Mouse (Mus musculus): ENCODE results near the gene Hist1h2ab. TPM values are rescaled to one million over a fixed set of nuclear protein-coding genes. Genes with fewer than 3 reads are reported as not detected.
"Not testable (repeated sequence)": the region's sequence is repeated elsewhere in the genome, so short reads cannot be mapped to it uniquely, and the experiment has no call there.

Gene Hist1h2ab
- total RNA-seq, 2 experiments from 2014 or later, result 9.4 to 10.3 TPM

GRCm38 (mm10) chr13:23763586-23764323 lies 12.8 kb downstream of the Hist1h2ab start, which contains the start of gene Hist1h1a:
Gene Hist1h1a (plus strand): TSS chr13:23763666.
- intact Hi-C loops (cut with DNase I), result no loop called here
- peak; percentile 65 to 67 for DNase-seq

DNA sequence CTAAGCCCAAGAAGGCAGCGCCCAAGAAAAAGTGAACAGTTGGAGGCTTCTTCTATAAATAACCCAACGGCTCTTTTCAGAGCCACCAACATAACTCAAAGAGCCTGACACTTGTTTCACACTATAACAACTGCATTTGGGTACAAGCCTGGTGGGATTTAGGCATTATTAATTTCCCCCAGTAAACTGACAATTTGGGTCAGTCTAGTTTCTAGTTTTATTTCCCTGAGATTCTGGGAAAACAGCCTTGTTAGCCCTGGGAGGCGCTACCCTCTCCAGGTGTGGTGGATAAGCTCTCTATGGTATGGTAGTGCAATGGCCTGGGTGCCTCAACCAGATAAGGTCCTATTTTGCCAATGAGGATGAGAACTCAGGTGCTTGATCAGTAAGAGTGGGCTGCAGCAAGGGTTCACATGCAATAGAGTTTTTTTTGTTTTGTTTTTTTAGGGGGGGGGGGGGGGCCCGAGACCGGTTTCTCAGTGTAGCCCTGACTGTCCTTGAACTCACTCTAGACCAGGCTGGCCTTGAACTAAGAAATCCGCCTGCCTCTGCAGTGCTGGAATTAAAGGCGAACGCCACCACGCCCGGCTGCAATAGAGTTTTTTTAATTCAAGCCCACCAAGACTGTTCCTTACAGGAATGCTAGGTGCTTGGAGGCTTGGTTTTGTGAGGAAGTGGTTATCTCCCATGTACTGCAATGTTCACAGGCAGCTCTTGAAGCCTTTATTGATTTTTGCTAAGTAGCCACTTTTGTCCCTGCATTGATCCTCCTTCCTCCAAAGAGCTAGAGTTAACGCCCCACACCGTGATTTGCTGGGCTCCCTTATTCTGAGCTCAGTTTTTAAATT lies 13.6 kb downstream of the Hist1h2ab start:
- no peak for DNase-seq
- intact Hi-C loops (cut with DNase I), result no loop called here

DNA sequence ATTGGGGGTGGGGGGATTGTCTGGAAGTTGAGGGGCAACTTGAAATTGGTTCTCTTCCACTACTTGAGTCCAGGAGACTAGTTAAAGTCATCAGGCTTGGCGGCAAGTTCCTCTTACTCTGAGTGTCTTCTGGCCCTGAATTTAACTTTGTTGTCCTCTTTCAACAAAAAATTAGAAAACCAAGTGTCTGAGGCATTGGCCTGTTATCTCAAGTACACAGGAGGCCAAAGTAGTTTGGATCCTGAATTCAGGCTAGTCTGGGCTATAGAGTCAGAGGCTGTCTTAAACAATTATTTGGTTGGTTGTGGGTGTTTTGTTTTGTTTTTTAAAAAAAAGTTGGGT lies 14.2 kb downstream of the Hist1h2ab start:
- intact Hi-C loops (cut with DNase I), result no loop called here
- no peak for DNase-seq

DNA sequence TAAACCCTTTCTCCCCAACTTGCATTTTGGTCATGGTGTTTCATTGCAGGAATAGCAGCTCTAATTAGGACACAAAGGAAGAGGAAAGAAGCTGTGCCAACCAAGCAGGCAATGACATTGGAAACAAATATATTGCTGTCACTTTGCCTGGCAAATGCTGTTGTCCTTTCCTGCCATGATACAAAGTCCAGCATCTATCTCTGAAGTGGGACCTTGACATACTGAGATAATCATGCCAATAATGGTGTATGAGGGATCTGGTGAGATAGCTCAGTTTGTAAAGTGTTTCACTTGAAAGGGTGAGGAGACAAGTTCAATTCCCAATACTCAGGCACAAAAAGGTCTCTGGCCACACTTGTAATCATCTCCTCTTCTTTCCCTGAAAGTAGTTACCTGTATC lies 15.8 kb downstream of the Hist1h2ab start:
- intact Hi-C loops (cut with DNase I), result no loop called here
- no peak for DNase-seq

- intact Hi-C loops (cut with DNase I), result no loop called here
Measured at GRCm38 (mm10) chr13:23768834-23769397, 18.0 kb downstream of the Hist1h2ab start.

DNA sequence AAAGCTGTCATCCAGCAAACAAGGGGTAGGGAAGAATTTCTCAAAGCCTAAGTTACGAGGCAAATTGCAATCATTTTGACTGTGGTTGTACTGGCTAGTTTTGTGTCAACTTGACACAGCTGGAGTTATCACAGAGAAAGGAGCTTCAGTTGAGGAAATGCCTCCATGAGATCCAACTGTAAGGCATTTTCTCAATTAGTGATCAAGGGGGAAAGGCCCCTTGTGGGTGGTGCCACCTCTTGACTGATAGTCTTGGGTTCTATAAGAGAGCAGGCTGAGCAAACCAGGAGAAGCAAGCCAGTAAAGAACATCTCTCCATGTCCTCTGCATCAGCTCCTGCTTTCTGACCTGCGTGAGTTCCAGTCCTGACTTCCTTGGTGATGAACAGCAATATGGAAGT lies 18.7 kb downstream of the Hist1h2ab start, which contains the start of gene Trim38:
Gene Trim38, plus strand, starts transcription at position 301 of the 400 bp plus-strand sequence.
- DNase-seq; intact Hi-C loops (cut with DNase I): not testable (repeated sequence)

More at GRCm38 (mm10) chr13:23768834-23769397, 18.0 kb downstream of the Hist1h2ab start:
- no peak for DNase-seq

DNA sequence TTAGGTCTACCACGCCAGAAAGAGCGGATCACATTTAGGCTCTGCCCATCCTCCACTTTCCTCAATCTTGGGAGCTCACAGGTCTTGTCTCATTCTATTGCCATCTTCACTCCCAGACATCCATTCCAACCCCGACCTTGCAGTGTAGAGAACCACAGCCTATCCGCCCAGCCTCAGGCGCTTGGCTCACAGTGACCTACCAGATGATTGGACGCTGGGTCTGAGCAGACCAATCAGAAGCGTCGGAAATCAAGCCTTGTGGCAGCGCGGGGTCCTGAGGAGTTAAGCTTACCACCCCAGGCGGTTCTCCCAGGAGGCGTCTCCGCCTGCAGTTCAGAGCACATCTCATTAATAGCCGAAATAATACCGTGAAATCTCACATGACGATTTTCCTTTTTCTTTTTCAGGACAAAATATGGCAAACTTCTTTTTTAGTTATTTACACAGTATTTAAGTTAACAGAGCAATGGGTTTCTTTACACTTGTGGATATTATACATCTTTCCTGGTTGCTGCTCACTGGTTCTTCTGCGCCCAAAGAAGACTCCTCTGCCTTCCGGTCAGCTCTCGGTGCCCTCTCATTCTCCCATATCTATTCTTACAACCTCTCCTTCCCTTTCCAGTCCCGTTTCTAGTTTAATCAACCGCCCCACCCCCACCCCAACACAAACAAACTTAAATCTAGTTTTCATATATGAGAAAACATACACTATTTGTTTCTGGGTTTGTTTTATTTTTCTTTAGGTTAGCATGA lies 21.8 kb downstream of the Hist1h2ab start:
- DNase-seq, result no peak
- intact Hi-C loops (cut with DNase I), result no loop called here

DNA sequence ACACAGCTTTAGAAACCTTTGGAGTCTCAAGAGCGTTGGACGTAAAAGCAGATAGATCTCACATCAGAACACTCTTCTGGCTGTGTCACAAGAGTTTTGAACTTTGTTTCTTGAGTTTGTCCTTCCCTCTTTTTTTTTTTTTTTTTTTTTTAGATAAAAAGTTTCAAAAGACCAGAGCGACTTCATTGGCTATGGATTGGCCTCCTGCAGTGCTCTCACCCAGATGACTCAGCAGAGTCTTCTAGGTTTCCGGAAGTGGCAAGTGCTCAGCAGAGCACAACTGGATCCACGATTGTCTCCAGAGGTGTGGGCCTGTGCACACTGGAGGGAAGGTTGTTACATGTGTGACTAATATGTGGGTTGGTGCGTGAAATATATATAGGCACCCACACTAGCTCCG lies 27.4 kb downstream of the Hist1h2ab start:
- no peak for DNase-seq
- intact Hi-C loops (cut with DNase I), result no loop called here

- DNase-seq, result no peak
- intact Hi-C loops (cut with DNase I), result no loop called here
Measured at GRCm38 (mm10) chr13:23779025-23779424, 28.1 kb downstream of the Hist1h2ab start.

DNA sequence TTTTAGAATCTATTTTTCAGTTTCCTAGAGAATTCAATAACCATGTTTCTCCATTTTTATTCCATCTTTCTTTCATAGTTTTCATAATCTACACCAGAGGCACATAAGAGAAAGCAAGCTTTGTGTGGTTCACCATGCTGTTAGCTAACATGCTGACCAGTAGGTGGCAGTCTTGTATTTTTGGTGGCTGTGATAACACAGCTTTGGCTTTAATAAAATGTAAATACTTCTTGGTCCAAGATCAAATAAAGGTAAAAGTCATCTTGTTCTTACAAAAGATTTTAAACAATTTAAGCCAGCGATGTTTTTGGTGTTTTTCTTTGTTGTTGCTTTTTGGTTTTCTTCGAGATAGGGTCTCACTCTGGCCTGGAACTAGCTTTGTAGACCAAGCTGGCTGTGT lies 41.6 kb downstream of the Hist1h2ab start:
- intact Hi-C loops (cut with DNase I), result loop anchor here (10.0 kb wide), 1 partner anchor 502 kb away; no protein-coding TSS in a partner anchor
- no peak for DNase-seq

DNA sequence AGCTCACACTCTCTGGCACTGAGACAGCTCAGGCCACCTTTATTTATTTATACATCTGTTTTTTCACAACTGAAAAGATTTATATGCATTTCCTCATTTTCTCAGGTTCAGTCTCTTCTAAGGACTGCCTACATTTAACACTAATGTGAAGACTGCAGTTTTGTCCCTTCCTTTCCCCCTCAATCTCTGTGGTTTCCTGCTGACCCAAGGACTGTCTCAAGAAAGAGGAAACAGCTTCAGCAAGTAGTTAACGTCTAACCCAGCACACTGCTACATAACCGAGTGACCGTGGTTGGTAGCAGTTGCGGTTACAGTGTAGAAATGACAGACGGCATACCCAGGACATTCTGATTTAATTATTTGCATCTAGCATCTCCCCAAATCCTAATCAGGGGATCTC lies 48.5 kb downstream of the Hist1h2ab start:
- intact Hi-C loops (cut with DNase I), result loop anchor here (10.0 kb wide), 1 partner anchor 495 kb away; no protein-coding TSS in a partner anchor
- DNase-seq, result no peak

Small RNA genes lying within 50 kb of the gene (microRNA-seq; reads per million reads assigned to microRNA genes)
- gene Gm44314 (0 reads per million in 2 experiments), gene Gm44484 (0 reads per million in 2 experiments)

Other genes starting within 250 kb of the Hist1h2ab start
- gene Hist1h4h, start 220.1 kb upstream of the Hist1h2ab start, total RNA-seq (2021), result 100 to 1,000 TPM; 130 to 153 TPM
- gene Hist1h2af, start 217.2 kb upstream of the Hist1h2ab start, total RNA-seq (2021), result 10 to 100 TPM in 1 of 2 experiments, 1 to 10 TPM in 1; 7.7 to 11.5 TPM
- 1 to 10 TPM; 2.8 to 5.0 TPM for gene Hist1h3g, start 215.7 kb upstream of the Hist1h2ab start, total RNA-seq (2021)
- gene Hist1h2bh, start 207.7 kb upstream of the Hist1h2ab start, total RNA-seq (2021), result 1 to 10 TPM; 1.7 to 2.1 TPM
- gene Hist1h3f, start 207.1 kb upstream of the Hist1h2ab start, total RNA-seq (2021), result 1 to 10 TPM; 5.5 to 6.4 TPM
- 10 to 100 TPM; 12.5 to 22.4 TPM for gene Hist1h4f, start 199.5 kb upstream of the Hist1h2ab start, total RNA-seq (2021)
- 1 to 10 TPM; 1.6 to 2.0 TPM for gene Hist1h1d, start 197.9 kb upstream of the Hist1h2ab start, total RNA-seq (2021)
- 10 to 100 TPM; 11.9 to 17.0 TPM for gene Hist1h3e, start 188.8 kb upstream of the Hist1h2ab start, total RNA-seq (2021)
- gene Hist1h2ae, start 179.9 kb upstream of the Hist1h2ab start, total RNA-seq (2021), result 1 to 10 TPM; 1.6 to 2.8 TPM
- gene Hist1h2bg, start 179.7 kb upstream of the Hist1h2ab start, total RNA-seq (2021), result 10 to 100 TPM; 15.3 to 21.1 TPM
- 1 to 10 TPM; 7.5 to 8.5 TPM for gene Hist1h2bf, start 176.9 kb upstream of the Hist1h2ab start, total RNA-seq (2021)
- 1 to 10 TPM; 1.2 to 2.2 TPM for gene Hist1h2ad, start 176.7 kb upstream of the Hist1h2ab start, total RNA-seq (2021)
- gene Hist1h3d, start 175.4 kb upstream of the Hist1h2ab start, total RNA-seq (2021), result 1 to 10 TPM; 2.8 to 4.8 TPM
- gene Hist1h4d, start 169.5 kb upstream of the Hist1h2ab start, total RNA-seq (2021), result 10 to 100 TPM; 39.6 to 39.7 TPM
- gene Hist1h2be, start 130.0 kb upstream of the Hist1h2ab start, total RNA-seq (2021), result 10 to 100 TPM; 16.6 to 18.7 TPM
- gene Hist1h1e, start 128.6 kb upstream of the Hist1h2ab start, total RNA-seq (2021), result 10 to 100 TPM; 42.9 to 50.8 TPM
- 1 to 10 TPM; 1.3 to 1.4 TPM for gene Hist1h2ac, start 67.2 kb upstream of the Hist1h2ab start, total RNA-seq (2021)
- gene Hist1h2bc, start 66.9 kb upstream of the Hist1h2ab start, total RNA-seq (2021), result 10 to 100 TPM; 65.6 to 72.3 TPM
- not detected for gene Hist1h1t, start 55.3 kb upstream of the Hist1h2ab start, total RNA-seq (2021)
- gene Hist1h4c, start 52.7 kb upstream of the Hist1h2ab start, total RNA-seq (2021), result 10 to 100 TPM; 62.8 to 75.7 TPM
- 10 to 100 TPM; 17.6 to 27.0 TPM for gene Hfe, start 40.3 kb upstream of the Hist1h2ab start, total RNA-seq (2021)
- gene Hist1h1c, start 12.3 kb upstream of the Hist1h2ab start, total RNA-seq (2021), result 100 to 1,000 TPM; 188 to 225 TPM
- gene Hist1h3c, start 5.5 kb upstream of the Hist1h2ab start, total RNA-seq (2021), result 1 to 10 TPM; 4.5 to 4.6 TPM
- 1 to 10 TPM; 5.1 to 7.0 TPM for gene Hist1h2bb, start 4.4 kb upstream of the Hist1h2ab start, total RNA-seq (2021)
- 10 to 100 TPM; 14.2 to 14.3 TPM for gene Hist1h3b, start 1.1 kb downstream of the Hist1h2ab start, total RNA-seq (2021)
- gene Hist1h4b, start 5.9 kb downstream of the Hist1h2ab start, total RNA-seq (2021), result 1 to 10 TPM; 5.8 to 8.4 TPM
- 1 to 10 TPM; 6.4 to 7.2 TPM for gene Hist1h4a, start 10.1 kb downstream of the Hist1h2ab start, total RNA-seq (2021)
- gene Hist1h3a, start 11.3 kb downstream of the Hist1h2ab start, total RNA-seq (2021), result 10 to 100 TPM in 1 of 2 experiments, 1 to 10 TPM in 1; 9.9 to 14.4 TPM
- gene Hist1h1a, start 12.5 kb downstream of the Hist1h2ab start, total RNA-seq (2021), result 1 to 10 TPM; 5.6 to 7.4 TPM
- not detected for gene Trim38, start 18.8 kb downstream of the Hist1h2ab start, total RNA-seq (2021)
- not detected for gene Slc17a2, start 55.9 kb downstream of the Hist1h2ab start, total RNA-seq (2021)
- not detected for gene Slc17a3, start 88.3 kb downstream of the Hist1h2ab start, total RNA-seq (2021)
- not detected for gene Slc17a1, start 116.6 kb downstream of the Hist1h2ab start, total RNA-seq (2021)
- gene Slc17a4, start 163.9 kb downstream of the Hist1h2ab start, total RNA-seq (2021), result not detected
- not detected for gene Hist1h2ba, start 183.0 kb downstream of the Hist1h2ab start, total RNA-seq (2021)
- gene Hist1h2aa, start 183.3 kb downstream of the Hist1h2ab start, total RNA-seq (2021), result not detected
- gene Scgn, start 240.1 kb downstream of the Hist1h2ab start, total RNA-seq (2021), result not detected

Measured in gastrocnemius, postnatal 36 days (tissue).